Mouse (Mus musculus): Measurements from ENCODE around the gene Unkl. TPM values are rescaled to one million over a fixed set of nuclear protein-coding genes. Genes with fewer than 3 reads are reported as not detected.
"Not testable (repeated sequence)": the region's sequence is repeated elsewhere in the genome, so short reads cannot be mapped to it uniquely, and the experiment has no call there.

Gene Unkl
- polyA plus RNA-seq, 1 experiment: 38.3 TPM

- peaks cover 25% of the 10 kb centered on the region for H3K4me1 ChIP-seq (ENCODE audit: control insufficient read depth, insufficient read depth, low read length)
- no peak for DNase-seq
- TF ChIP-seq POLR2A (IDR thresholded peaks at IDR 0.05; ENCODE audit: low read depth, low read length) (no peak), CTCF (conservative IDR thresholded peaks at IDR 0.05; ENCODE audit: insufficient read depth, insufficient read length, low read depth, low read length) (no peak)
- no peak overlapping the region for H3K4me3 ChIP-seq (ENCODE audit: insufficient read depth, low read depth, low read length)
- H3K36me3 ChIP-seq (ENCODE audit: control insufficient read depth, insufficient read depth, low read length): 0 out of 2 replicates have a peak, but pooled peaks cover 2% of the 10 kb centered on the region
- no peak overlapping the region for H3K27ac ChIP-seq (ENCODE audit: insufficient read depth, low read depth, low read length)
- WGBS: 93% methylated on average over 15 of the region's 15 CpGs
- H3K27me3 ChIP-seq (replicated peaks; ENCODE audit: control insufficient read depth, insufficient read depth, low read length): no peaks in the 10 kb centered on the region
Measured at GRCm38 (mm10) chr17:25219492-25220295, 31.5 kb downstream of the Unkl start.

- Histone ChIP-seq H3K27me3 (replicated peaks; ENCODE audit: control insufficient read depth, insufficient read depth, low read length) (no peaks in the 10 kb centered on the region), H3K4me1 (ENCODE audit: control insufficient read depth, insufficient read depth, low read length) (peaks cover 29% of the 10 kb centered on the region), H3K36me3 (ENCODE audit: control insufficient read depth, insufficient read depth, low read length) (no peaks in the 10 kb centered on the region), H3K4me3 (ENCODE audit: insufficient read depth, low read depth, low read length) (no peak overlapping the region), H3K27ac (ENCODE audit: insufficient read depth, low read depth, low read length) (peak overlapping the region; percentile 51; the same call in 1 of the 2 replicates)
- DNase-seq: peak; percentile 66
- 34% methylated on average over 1 of the region's 1 CpGs for WGBS
- TF ChIP-seq CTCF (conservative IDR thresholded peaks at IDR 0.05; ENCODE audit: insufficient read depth, insufficient read length, low read depth, low read length) (no peak), POLR2A (IDR thresholded peaks at IDR 0.05; ENCODE audit: low read depth, low read length) (no peak)
Measured at GRCm38 (mm10) chr17:25220746-25221145, 32.5 kb downstream of the Unkl start.

GRCm38 (mm10) chr17:25221821-25222503, 33.8 kb downstream of the Unkl start:
- DNase-seq: peak; percentile 88
- Histone ChIP-seq H3K27ac (ENCODE audit: insufficient read depth, low read depth, low read length) (peak overlapping the region; percentile 51), H3K27me3 (replicated peaks; ENCODE audit: control insufficient read depth, insufficient read depth, low read length) (no peaks in the 10 kb centered on the region), H3K4me1 (ENCODE audit: control insufficient read depth, insufficient read depth, low read length) (peaks cover 29% of the 10 kb centered on the region), H3K36me3 (ENCODE audit: control insufficient read depth, insufficient read depth, low read length) (no peaks in the 10 kb centered on the region), H3K4me3 (ENCODE audit: insufficient read depth, low read depth, low read length) (peak overlapping the region; percentile 38)
- TF ChIP-seq POLR2A (IDR thresholded peaks at IDR 0.05; ENCODE audit: low read depth, low read length) (no peak), CTCF (conservative IDR thresholded peaks at IDR 0.05; ENCODE audit: insufficient read depth, insufficient read length, low read depth, low read length) (no peak)
- 3% methylated on average over 19 of the region's 30 CpGs for WGBS

GRCm38 (mm10) chr17:25222504-25222940, 34.3 kb downstream of the Unkl start:
- DNase-seq; H3K36me3 ChIP-seq (ENCODE audit: control insufficient read depth, insufficient read depth, low read length); H3K27me3 ChIP-seq (replicated peaks; ENCODE audit: control insufficient read depth, insufficient read depth, low read length): not testable (repeated sequence)
- Histone ChIP-seq H3K27ac (ENCODE audit: insufficient read depth, low read depth, low read length) (peak overlapping the region; percentile 59; the same call in 1 of the 2 replicates), H3K4me3 (ENCODE audit: insufficient read depth, low read depth, low read length) (peak overlapping the region; percentile 30), H3K4me1 (ENCODE audit: control insufficient read depth, insufficient read depth, low read length) (peaks cover 33% of the 10 kb centered on the region)
- WGBS: 20% methylated on average over 17 of the region's 28 CpGs

- 27% methylated on average over 6 of the region's 6 CpGs for WGBS
- Histone ChIP-seq H3K4me1 (ENCODE audit: control insufficient read depth, insufficient read depth, low read length) (peaks cover 37% of the 10 kb centered on the region), H3K36me3 (ENCODE audit: control insufficient read depth, insufficient read depth, low read length) (no peaks in the 10 kb centered on the region), H3K27me3 (replicated peaks; ENCODE audit: control insufficient read depth, insufficient read depth, low read length) (no peaks in the 10 kb centered on the region), H3K27ac (ENCODE audit: insufficient read depth, low read depth, low read length) (peak overlapping the region; percentile 59), H3K4me3 (ENCODE audit: insufficient read depth, low read depth, low read length) (peak overlapping the region; percentile 30)
- peak; percentile 36 for DNase-seq
- TF ChIP-seq POLR2A (IDR thresholded peaks at IDR 0.05; ENCODE audit: low read depth, low read length) (no peak), CTCF (conservative IDR thresholded peaks at IDR 0.05; ENCODE audit: insufficient read depth, insufficient read length, low read depth, low read length) (no peak)
Measured at GRCm38 (mm10) chr17:25222951-25223601, 34.9 kb downstream of the Unkl start.

- no peaks in the 10 kb centered on the region for H3K36me3 ChIP-seq (ENCODE audit: control insufficient read depth, insufficient read depth, low read length)
- H3K27me3 ChIP-seq (replicated peaks; ENCODE audit: control insufficient read depth, insufficient read depth, low read length): no peaks in the 10 kb centered on the region
- peaks cover 37% of the 10 kb centered on the region for H3K4me1 ChIP-seq (ENCODE audit: control insufficient read depth, insufficient read depth, low read length)
- TF ChIP-seq POLR2A (IDR thresholded peaks at IDR 0.05; ENCODE audit: low read depth, low read length) (no peak), CTCF (conservative IDR thresholded peaks at IDR 0.05; ENCODE audit: insufficient read depth, insufficient read length, low read depth, low read length) (no peak)
- no peak overlapping the region for H3K4me3 ChIP-seq (ENCODE audit: insufficient read depth, low read depth, low read length)
- no peak overlapping the region; the same call in 1 of the 2 replicates for H3K27ac ChIP-seq (ENCODE audit: insufficient read depth, low read depth, low read length)
- peak; percentile 39 for DNase-seq
- WGBS: 64% methylated on average over 7 of the region's 7 CpGs
Measured at GRCm38 (mm10) chr17:25224586-25225222, 36.5 kb downstream of the Unkl start.

Measured in kidney, adult 2 months (tissue).